Mouse (Mus musculus): ENCODE results near the gene Parg. TPM values are rescaled to one million over a fixed set of nuclear protein-coding genes. Genes with fewer than 3 reads are reported as not detected.

Parg gene
- 64.4 and 65.8 TPM in 2 replicates for polyA plus RNA-seq (2016; fragmentation: Nextera tagmentation; extraction: Ambion mirVana)

GRCm38 (mm10) chr14:32201791-32202451 lies at the start of gene Parg, which contains the start of gene Timm23:
Parg (plus strand) TSS chr14:32201949.
Timm23 (minus strand) TSS chr14:32201898.
- H3K36me3 ChIP-seq: peaks cover 30% of the 10 kb centered on the region
- peak within 1 kb of the TSS; percentile 74; the same call in 1 of the 2 replicates for H3K27ac ChIP-seq
- H3K9me3 ChIP-seq: peaks cover 5% of the 10 kb centered on the region; the same call in 1 of the 2 replicates
- peak within 1 kb of the TSS; percentile 97 for H3K4me3 ChIP-seq (replicated peaks)
- under 1% methylated on average over 74 of the region's 77 CpGs for WGBS
- peak; percentile 88 for ATAC-seq (ENCODE audit: insufficient number of reproducible peaks, insufficient read depth, low FRiP score, low TSS enrichment, low read depth)
- peaks cover 21% of the 10 kb centered on the region for H3K4me1 ChIP-seq (replicated peaks)
- H3K4me2 ChIP-seq: peak within 1 kb of the TSS; percentile 90
- H3K27me3 ChIP-seq: no peaks in the 10 kb centered on the region
- peak within 1 kb of the TSS; percentile 95 for H3K9ac ChIP-seq (replicated peaks)

- whole genome bisulfite sequencing: 91% methylated on average over 18 of the region's 18 CpGs
- no peak for ATAC-seq (ENCODE audit: insufficient number of reproducible peaks, insufficient read depth, low FRiP score, low TSS enrichment, low read depth)
- Histone ChIP-seq H3K4me1 (replicated peaks) (no peaks in the 10 kb centered on the region), H3K4me2 (no peak overlapping the region), H3K4me3 (replicated peaks) (no peak overlapping the region), H3K9ac (replicated peaks) (no peak overlapping the region), H3K36me3 (no peaks in the 10 kb centered on the region), H3K27me3 (no peaks in the 10 kb centered on the region), H3K9me3 (peaks cover 7% of the 10 kb centered on the region; the same call in 1 of the 2 replicates), H3K27ac (no peak overlapping the region)
Observed at GRCm38 (mm10) chr14:32152243-32152965, 49.3 kb upstream of the Parg start.

- H3K27ac ChIP-seq: no peak overlapping the region
- 96% methylated on average over 2 of the region's 2 CpGs for WGBS
- peaks cover 3% of the 10 kb centered on the region; the same call in 1 of the 2 replicates for H3K9me3 ChIP-seq
- H3K27me3 ChIP-seq: no peaks in the 10 kb centered on the region
- no peak overlapping the region for H3K4me2 ChIP-seq
- H3K4me3 ChIP-seq (replicated peaks): no peak overlapping the region
- no peaks in the 10 kb centered on the region for H3K4me1 ChIP-seq (replicated peaks)
- no peak for ATAC-seq (ENCODE audit: insufficient number of reproducible peaks, insufficient read depth, low FRiP score, low TSS enrichment, low read depth)
- no peak overlapping the region for H3K9ac ChIP-seq (replicated peaks)
- H3K36me3 ChIP-seq: no peaks in the 10 kb centered on the region
Observed at GRCm38 (mm10) chr14:32153156-32153555, 48.6 kb upstream of the Parg start.

GRCm38 (mm10) chr14:32154758-32155157 lies 47.0 kb upstream of the Parg start:
- H3K36me3 ChIP-seq: no peaks in the 10 kb centered on the region
- no peak overlapping the region for H3K4me3 ChIP-seq (replicated peaks)
- H3K4me1 ChIP-seq (replicated peaks): peaks cover 5% of the 10 kb centered on the region
- no peak overlapping the region for H3K27ac ChIP-seq
- H3K27me3 ChIP-seq: no peaks in the 10 kb centered on the region
- ATAC-seq (ENCODE audit: insufficient number of reproducible peaks, insufficient read depth, low FRiP score, low TSS enrichment, low read depth): no peak
- H3K4me2 ChIP-seq: no peak overlapping the region
- WGBS: 85% methylated on average over 6 of the region's 6 CpGs
- no peak overlapping the region for H3K9ac ChIP-seq (replicated peaks)
- no peaks in the 10 kb centered on the region for H3K9me3 ChIP-seq

GRCm38 (mm10) chr14:32159150-32159670 lies 42.5 kb upstream of the Parg start:
- H3K27me3 ChIP-seq: no peaks in the 10 kb centered on the region
- H3K27ac ChIP-seq: no peak overlapping the region
- WGBS: 46% methylated on average over 4 of the region's 4 CpGs
- peak overlapping the region; percentile 79 for H3K4me2 ChIP-seq
- H3K4me3 ChIP-seq (replicated peaks): peak overlapping the region; percentile 79
- peak; percentile 44 for ATAC-seq (ENCODE audit: insufficient number of reproducible peaks, insufficient read depth, low FRiP score, low TSS enrichment, low read depth)
- peak overlapping the region; percentile 94; the same call in 1 of the 2 replicates for H3K9ac ChIP-seq (replicated peaks)
- H3K36me3 ChIP-seq: 0 out of 2 replicates have a peak, but pooled peaks cover 5% of the 10 kb centered on the region
- H3K9me3 ChIP-seq: no peaks in the 10 kb centered on the region
- peaks cover 20% of the 10 kb centered on the region for H3K4me1 ChIP-seq (replicated peaks)

- peak within 1 kb of the TSS; percentile 94 for H3K9ac ChIP-seq (replicated peaks)
- H3K4me3 ChIP-seq (replicated peaks): peak within 1 kb of the TSS; percentile 79
- H3K27me3 ChIP-seq: no peaks in the 10 kb centered on the region
- 0 out of 2 replicates have a peak, but pooled peaks cover 5% of the 10 kb centered on the region for H3K36me3 ChIP-seq
- H3K4me2 ChIP-seq: peak within 1 kb of the TSS; percentile 79
- no peaks in the 10 kb centered on the region for H3K9me3 ChIP-seq
- under 1% methylated on average over 40 of the region's 40 CpGs for WGBS
- H3K27ac ChIP-seq: peak within 1 kb of the TSS; percentile 78
- ATAC-seq (ENCODE audit: insufficient number of reproducible peaks, insufficient read depth, low FRiP score, low TSS enrichment, low read depth): peak; percentile 92
- H3K4me1 ChIP-seq (replicated peaks): peaks cover 21% of the 10 kb centered on the region
Observed at GRCm38 (mm10) chr14:32159690-32160246, 42.0 kb upstream of the Parg start, which contains the start of gene Ncoa4. Ncoa4 (plus strand) TSS chr14:32159865.

GRCm38 (mm10) chr14:32160563-32160962 lies 41.2 kb upstream of the Parg start:
- Histone ChIP-seq H3K36me3 (0 out of 2 replicates have a peak, but pooled peaks cover 5% of the 10 kb centered on the region), H3K27me3 (no peaks in the 10 kb centered on the region), H3K9me3 (no peaks in the 10 kb centered on the region), H3K27ac (no peak overlapping the region), H3K9ac (replicated peaks) (peak overlapping the region; percentile 94), H3K4me1 (replicated peaks) (peaks cover 27% of the 10 kb centered on the region), H3K4me2 (peak overlapping the region; percentile 79), H3K4me3 (replicated peaks) (peak overlapping the region; percentile 79)
- 41% methylated on average over 7 of the region's 7 CpGs for WGBS
- no peak for ATAC-seq (ENCODE audit: insufficient number of reproducible peaks, insufficient read depth, low FRiP score, low TSS enrichment, low read depth)

GRCm38 (mm10) chr14:32161090-32161885 lies 40.5 kb upstream of the Parg start:
- Histone ChIP-seq H3K4me3 (replicated peaks) (peak overlapping the region; percentile 79), H3K9me3 (no peaks in the 10 kb centered on the region), H3K27ac (no peak overlapping the region), H3K4me2 (peak overlapping the region; percentile 79), H3K9ac (replicated peaks) (peak overlapping the region; percentile 94; the same call in 1 of the 2 replicates), H3K36me3 (0 out of 2 replicates have a peak, but pooled peaks cover 5% of the 10 kb centered on the region), H3K4me1 (replicated peaks) (peaks cover 31% of the 10 kb centered on the region), H3K27me3 (no peaks in the 10 kb centered on the region)
- no peak for ATAC-seq (ENCODE audit: insufficient number of reproducible peaks, insufficient read depth, low FRiP score, low TSS enrichment, low read depth)
- 87% methylated on average over 12 of the region's 12 CpGs for WGBS

GRCm38 (mm10) chr14:32162231-32162630 lies 39.5 kb upstream of the Parg start:
- Histone ChIP-seq H3K4me2 (no peak overlapping the region), H3K4me1 (replicated peaks) (peaks cover 31% of the 10 kb centered on the region), H3K36me3 (0 out of 2 replicates have a peak, but pooled peaks cover 5% of the 10 kb centered on the region), H3K9ac (replicated peaks) (no peak overlapping the region), H3K9me3 (no peaks in the 10 kb centered on the region), H3K27me3 (no peaks in the 10 kb centered on the region), H3K27ac (no peak overlapping the region), H3K4me3 (replicated peaks) (no peak overlapping the region)
- no peak for ATAC-seq (ENCODE audit: insufficient number of reproducible peaks, insufficient read depth, low FRiP score, low TSS enrichment, low read depth)
- WGBS: 87% methylated on average over 5 of the region's 5 CpGs

GRCm38 (mm10) chr14:32163203-32163888 lies 38.4 kb upstream of the Parg start:
- H3K9me3 ChIP-seq: no peaks in the 10 kb centered on the region
- no peak for ATAC-seq (ENCODE audit: insufficient number of reproducible peaks, insufficient read depth, low FRiP score, low TSS enrichment, low read depth)
- peaks cover 31% of the 10 kb centered on the region for H3K4me1 ChIP-seq (replicated peaks)
- 0 out of 2 replicates have a peak, but pooled peaks cover 5% of the 10 kb centered on the region for H3K36me3 ChIP-seq
- H3K4me3 ChIP-seq (replicated peaks): no peak overlapping the region
- 90% methylated on average over 11 of the region's 11 CpGs for WGBS
- H3K9ac ChIP-seq (replicated peaks): no peak overlapping the region
- no peaks in the 10 kb centered on the region for H3K27me3 ChIP-seq
- H3K27ac ChIP-seq: no peak overlapping the region
- H3K4me2 ChIP-seq: no peak overlapping the region
